Mouse (Mus musculus): Measurements from ENCODE around the gene Ak2. TPM values are rescaled to one million over a fixed set of nuclear protein-coding genes. Genes with fewer than 3 reads are reported as not detected.

Ak2 gene
- polyA plus RNA-seq, 1 experiment from 2014 or later, result 148 TPM

GRCm38 (mm10) chr4:129059922-129060321, 68.2 kb downstream of the Ak2 start:
- no peak overlapping the region for H3K9ac ChIP-seq
- peak overlapping the region; percentile 86; the same call in 1 of the 2 replicates for H3K4me3 ChIP-seq (ENCODE audit: low read depth, low read length)
- no peak for DNase-seq
- no peak for TF ChIP-seq CTCF (IDR thresholded peaks at IDR 0.05; ENCODE audit: low read depth)
- no peak overlapping the region for H3K27ac ChIP-seq (ENCODE audit: low read depth)
- no peak for ATAC-seq (ENCODE audit: insufficient read depth)
- no peaks in the 10 kb centered on the region for H3K36me3 ChIP-seq (ENCODE audit: insufficient read depth)
- H3K4me2 ChIP-seq, result peak overlapping the region; percentile 100
- H3K27me3 ChIP-seq (ENCODE audit: insufficient read depth, low read length), result no peaks in the 10 kb centered on the region
- no peaks in the 10 kb centered on the region for H3K9me3 ChIP-seq (ENCODE audit: low read depth, low read length)
- H3K4me1 ChIP-seq (ENCODE audit: insufficient read depth), result peaks cover 5% of the 10 kb centered on the region; the same call in 1 of the 2 replicates
- 34% methylated on average over 4 of the region's 4 CpGs for WGBS

Other genes starting within 250 kb of the Ak2 start
- 0.17 and 0.30 TPM in 2 replicates for gene A3galt2, start 236.6 kb upstream of the Ak2 start, polyA plus RNA-seq (2014; fragmentation: Nextera tagmentation; extraction: Ambion mirVana)
- gene Zfp362, start 185.9 kb upstream of the Ak2 start, polyA plus RNA-seq (2014; fragmentation: Nextera tagmentation; extraction: Ambion mirVana), result 41.9 and 48.0 TPM in 2 replicates
- 8.4 and 8.5 TPM in 2 replicates for gene Trim62, start 108.4 kb upstream of the Ak2 start, polyA plus RNA-seq (2014; fragmentation: Nextera tagmentation; extraction: Ambion mirVana)
- gene Azin2, start 29.5 kb upstream of the Ak2 start, polyA plus RNA-seq (2014; fragmentation: Nextera tagmentation; extraction: Ambion mirVana), result 17.6 and 21.2 TPM in 2 replicates
- 7.9 and 8.5 TPM in 2 replicates for gene Rnf19b, start 66.3 kb downstream of the Ak2 start, polyA plus RNA-seq (2014; fragmentation: Nextera tagmentation; extraction: Ambion mirVana)
- 11.9 and 13.1 TPM in 2 replicates for gene Tmem54, start 113.6 kb downstream of the Ak2 start, polyA plus RNA-seq (2014; fragmentation: Nextera tagmentation; extraction: Ambion mirVana)
- 0.92 and 1.7 TPM in 2 replicates for gene Hpca, start 130.1 kb downstream of the Ak2 start, polyA plus RNA-seq (2014; fragmentation: Nextera tagmentation; extraction: Ambion mirVana)
- gene Fndc5, start 145.0 kb downstream of the Ak2 start, polyA plus RNA-seq (2014; fragmentation: Nextera tagmentation; extraction: Ambion mirVana), result 2.1 and 2.2 TPM in 2 replicates
- 17.3 and 18.1 TPM in 2 replicates for gene S100pbp, start 197.8 kb downstream of the Ak2 start, polyA plus RNA-seq (2014; fragmentation: Nextera tagmentation; extraction: Ambion mirVana)
- gene Yars, start 197.8 kb downstream of the Ak2 start, polyA plus RNA-seq (2014; fragmentation: Nextera tagmentation; extraction: Ambion mirVana), result 84.4 and 92.2 TPM in 2 replicates